ENCODE assay signal across 24 mouse cellular contexts in genomic region chr10:23569386-23569785, GRCm38 (mm10).
"Had no signal": no experiment of that assay in that cellular context is flagged by ENCODE, and none has a peak within 500 bp of the region (broad histone marks: within the 10 kb centered on the region; RNA-seq: fewer than 3 reads in every experiment).

No protein-coding gene starts in this region.

- ATAC-seq: hindbrain, postnatal 0 days; intestine, embryonic 16.5 days; liver, embryonic 12.5 days had no signal

- DNase-seq: gastrocnemius, adult 2 months; gastrocnemius, postnatal 10 days; gastrocnemius, postnatal 25 days; heart, adult 18-20 months; heart, postnatal 10 days; kidney, adult 11 months; kidney, adult 2 months; kidney, adult 9 months; kidney, postnatal 14 days; kidney, postnatal 36 days; layer of hippocampus, adult 9-11 months; layer of hippocampus, postnatal 36 days; left cerebral cortex, postnatal 4 days had no signal

- H3K4me3 ChIP-seq: gastrocnemius, adult 2 months; heart, embryonic 10.5 days; heart, embryonic 12.5 days; hindbrain, embryonic 13.5 days; hindbrain, embryonic 15.5 days; kidney, embryonic 15.5 days; limb, embryonic 13.5 days; limb, embryonic 15.5 days; liver, embryonic 12.5 days had no signal

- H3K27ac ChIP-seq: gastrocnemius, adult 2 months; heart, embryonic 10.5 days; hindbrain, embryonic 13.5 days; hindbrain, embryonic 15.5 days; hindbrain, postnatal 0 days; kidney, embryonic 15.5 days; kidney, postnatal 0 days; limb, embryonic 13.5 days; limb, embryonic 15.5 days; liver, embryonic 12.5 days had no signal

- H3K4me1 ChIP-seq: heart, embryonic 10.5 days; heart, embryonic 12.5 days; hindbrain, embryonic 13.5 days; hindbrain, embryonic 15.5 days; kidney, embryonic 15.5 days; limb, embryonic 13.5 days; limb, embryonic 15.5 days; liver, embryonic 12.5 days had no signal
